Mouse (Mus musculus) yolk sac, embryonic 10.5 days (tissue): ENCODE measurements around the gene Bdkrb2.
A peak's percentile ranks its signal among the peaks of the same experiment; 100 is the strongest.

ENCODE experiments used
- DNase-seq: peaks from one replicate; pipeline ENCODE4 v3.0.0-alpha.2; 2017; ENCODE audit warnings: low spot score

The Bdkrb2 gene

GRCm38 (mm10) chr12:105562936-105563680 is at the start of gene Bdkrb2:
Bdkrb2 (plus strand) TSS chr12:105563226.
- DNase-seq = peak; percentile 68

- no peak for DNase-seq
Observed at GRCm38 (mm10) chr12:105514111-105514510, 48.9 kb upstream of the Bdkrb2 start.

GRCm38 (mm10) chr12:105517026-105517675 is 45.9 kb upstream of the Bdkrb2 start:
- no peak for DNase-seq

- no peak for DNase-seq
Observed at GRCm38 (mm10) chr12:105519851-105520250, 43.2 kb upstream of the Bdkrb2 start.

- no peak for DNase-seq
Observed at GRCm38 (mm10) chr12:105521170-105521762, 41.8 kb upstream of the Bdkrb2 start.

GRCm38 (mm10) chr12:105523737-105524136 is 39.3 kb upstream of the Bdkrb2 start:
- DNase-seq = no peak

- DNase-seq = no peak
Observed at GRCm38 (mm10) chr12:105526186-105526585, 36.8 kb upstream of the Bdkrb2 start.

- no peak for DNase-seq
Observed at GRCm38 (mm10) chr12:105526829-105527228, 36.2 kb upstream of the Bdkrb2 start.

GRCm38 (mm10) chr12:105529545-105529944 is 33.5 kb upstream of the Bdkrb2 start:
- DNase-seq = no peak

- no peak for DNase-seq
Observed at GRCm38 (mm10) chr12:105531724-105532371, 31.2 kb upstream of the Bdkrb2 start.

- no peak for DNase-seq
Observed at GRCm38 (mm10) chr12:105534842-105535241, 28.2 kb upstream of the Bdkrb2 start.

- DNase-seq = no peak
Observed at GRCm38 (mm10) chr12:105535968-105536760, 26.9 kb upstream of the Bdkrb2 start.

GRCm38 (mm10) chr12:105537162-105537561 is 25.9 kb upstream of the Bdkrb2 start:
- DNase-seq = no peak

GRCm38 (mm10) chr12:105539649-105540048 is 23.4 kb upstream of the Bdkrb2 start:
- no peak for DNase-seq

- no peak for DNase-seq
Observed at GRCm38 (mm10) chr12:105541590-105542402, 21.2 kb upstream of the Bdkrb2 start.

GRCm38 (mm10) chr12:105542513-105542912 is 20.5 kb upstream of the Bdkrb2 start:
- DNase-seq = no peak

GRCm38 (mm10) chr12:105543176-105543575 is 19.9 kb upstream of the Bdkrb2 start:
- no peak for DNase-seq

GRCm38 (mm10) chr12:105543751-105544150 is 19.3 kb upstream of the Bdkrb2 start:
- DNase-seq = no peak

- no peak for DNase-seq
Observed at GRCm38 (mm10) chr12:105544872-105545271, 18.2 kb upstream of the Bdkrb2 start.

- no peak for DNase-seq
Observed at GRCm38 (mm10) chr12:105545696-105546435, 17.2 kb upstream of the Bdkrb2 start.
